Mouse (Mus musculus): ENCODE measurements around the gene Slc35e2. TPM values are rescaled to one million over a fixed set of nuclear protein-coding genes. Genes with fewer than 3 reads are reported as not detected.

Gene Slc35e2
- total and polyA plus RNA-seq, 3 experiments: 2.3 to 34.4 (median 23.3) TPM

DNA sequence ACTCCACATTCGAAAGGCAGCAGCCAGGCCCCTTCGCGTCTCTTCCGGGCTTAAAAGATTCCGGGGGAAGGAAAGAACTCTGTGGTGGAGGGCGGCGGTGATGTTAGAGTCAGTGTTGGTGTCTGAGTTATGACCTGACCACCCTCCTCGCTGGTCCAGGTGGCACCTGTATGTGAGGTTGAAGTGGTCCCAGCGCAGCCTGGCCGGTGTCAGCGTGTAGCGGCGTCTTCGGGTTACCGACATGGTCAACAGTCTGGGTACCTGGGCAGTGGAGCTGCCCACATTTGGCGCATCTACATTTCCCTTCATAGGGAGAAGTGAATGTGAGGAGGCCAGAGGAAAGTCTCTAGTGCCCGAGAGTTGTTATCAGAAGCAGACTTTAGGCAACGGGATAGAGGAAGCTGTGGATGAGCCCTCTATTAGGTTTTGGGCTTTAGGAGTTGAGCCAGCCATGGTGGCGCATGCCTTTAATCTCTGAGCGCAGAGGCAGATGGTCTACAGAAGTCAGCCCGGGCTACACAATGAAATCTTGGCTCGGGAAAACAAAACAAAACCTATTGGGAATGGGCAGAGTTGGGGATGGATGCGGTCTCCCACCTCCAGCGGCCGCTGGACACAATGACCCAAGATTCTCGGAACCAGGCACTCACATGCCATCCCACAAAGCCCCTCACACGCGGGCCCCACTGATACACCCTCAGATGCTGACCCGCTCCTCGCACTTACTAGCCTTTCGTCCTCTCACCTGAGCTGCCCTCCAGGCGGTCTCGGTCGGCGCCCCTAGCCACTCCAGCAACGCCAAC, 51.3 kb downstream of the Slc35e2 start:
- TF ChIP-seq POLR2AphosphoS5 (IDR thresholded peaks at IDR 0.05; ENCODE audit: insufficient replicate concordance, low read depth, low read length) (0 out of 2 replicates have a peak, but pooled peaks have one; percentile 56), GATA2 (IDR thresholded peaks at IDR 0.05; ENCODE audit: borderline replicate concordance, low read depth, low read length) (no peak)
- Histone ChIP-seq H3K27me3 (ENCODE audit: insufficient read depth, low read length) (peaks cover 8% of the 10 kb centered on the region; the same call in 1 of the 2 replicates), H3K36me3 (replicated peaks) (peaks cover 91% of the 10 kb centered on the region), H3K9me3 (replicated peaks) (peaks cover 19% of the 10 kb centered on the region), H3K4me3 (ENCODE audit: low read depth, low read length) (no peak overlapping the region), H3K4me1 (ENCODE audit: insufficient read depth, low read depth, low read length) (peaks cover 9% of the 10 kb centered on the region)
- no peak for ATAC-seq (ENCODE audit: extremely low read depth, insufficient number of reproducible peaks, low FRiP score, poor library complexity, severe bottlenecking)
- no peak for DNase-seq (ENCODE audit: low spot score)

GRCm38 (mm10) chr4:155653086-155653450, 51.9 kb downstream of the Slc35e2 start, which contains the start of gene Mmp23:
Gene Mmp23 (minus strand): TSS chr4:155653384.
- Histone ChIP-seq H3K9me3 (replicated peaks) (peaks cover 19% of the 10 kb centered on the region), H3K36me3 (replicated peaks) (peaks cover 90% of the 10 kb centered on the region), H3K27me3 (ENCODE audit: insufficient read depth, low read length) (peaks cover 8% of the 10 kb centered on the region; the same call in 1 of the 2 replicates), H3K4me1 (ENCODE audit: insufficient read depth, low read depth, low read length) (peaks cover 9% of the 10 kb centered on the region), H3K4me3 (ENCODE audit: low read depth, low read length) (no peak within 1 kb of the TSS)
- no peak for DNase-seq (ENCODE audit: low spot score)
- ATAC-seq (ENCODE audit: extremely low read depth, insufficient number of reproducible peaks, low FRiP score, poor library complexity, severe bottlenecking): no peak
- TF ChIP-seq TAL1 (conservative IDR thresholded peaks at IDR 0.05; ENCODE audit: low read depth, low read length): no peak
- TF ChIP-seq GATA1 (IDR thresholded peaks at IDR 0.05; ENCODE audit: borderline replicate concordance, low read length): no peak
- TF ChIP-seq GATA2 (IDR thresholded peaks at IDR 0.05; ENCODE audit: borderline replicate concordance, low read depth, low read length): no peak
- TF ChIP-seq POLR2AphosphoS5 (IDR thresholded peaks at IDR 0.05; ENCODE audit: insufficient replicate concordance, low read depth, low read length): no peak
- no peak for TF ChIP-seq CTCF (IDR thresholded peaks at IDR 0.05; ENCODE audit: low read depth, low read length)

DNA sequence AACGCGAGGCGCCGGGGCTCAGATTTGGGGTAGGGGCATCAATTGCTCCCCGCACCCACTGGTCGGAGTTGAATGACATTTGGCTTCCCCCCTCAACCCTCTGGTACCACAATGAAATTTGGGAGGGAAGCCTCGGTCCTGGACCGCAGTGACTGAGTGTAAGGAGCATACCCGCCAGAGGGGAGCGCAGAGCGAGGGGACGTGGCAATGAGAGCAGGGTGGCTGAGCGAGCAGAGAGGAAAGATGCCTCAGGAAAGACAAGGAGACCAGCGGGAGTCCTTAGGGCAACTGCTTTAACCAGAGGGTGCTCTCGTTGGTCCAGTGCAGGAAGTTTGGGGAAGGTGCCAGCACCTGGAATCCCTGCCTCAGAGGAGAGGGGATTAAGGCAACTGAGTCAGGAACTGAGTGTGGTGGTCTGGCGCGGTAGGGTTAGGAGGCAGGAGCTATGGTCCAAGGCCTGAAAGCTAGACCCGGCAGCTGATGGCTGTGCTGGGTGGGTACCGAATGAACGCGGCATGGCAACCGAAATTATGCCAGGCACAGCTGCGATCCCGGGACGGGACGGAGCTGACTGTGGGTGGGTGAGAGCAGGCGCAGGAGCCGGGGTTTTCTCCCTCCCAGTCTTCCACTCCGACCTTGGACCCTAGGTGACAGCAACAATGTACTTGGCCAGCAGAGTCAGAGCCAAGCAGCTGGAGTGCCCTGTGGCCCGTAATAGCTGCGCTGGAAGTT, 52.4 kb downstream of the Slc35e2 start:
- peaks cover 90% of the 10 kb centered on the region for H3K36me3 ChIP-seq (replicated peaks)
- H3K9me3 ChIP-seq (replicated peaks): peaks cover 19% of the 10 kb centered on the region
- DNase-seq (ENCODE audit: low spot score): no peak
- peaks cover 8% of the 10 kb centered on the region; the same call in 1 of the 2 replicates for H3K27me3 ChIP-seq (ENCODE audit: insufficient read depth, low read length)
- no peak overlapping the region for H3K4me3 ChIP-seq (ENCODE audit: low read depth, low read length)
- no peak for ATAC-seq (ENCODE audit: extremely low read depth, insufficient number of reproducible peaks, low FRiP score, poor library complexity, severe bottlenecking)
- H3K4me1 ChIP-seq (ENCODE audit: insufficient read depth, low read depth, low read length): peaks cover 9% of the 10 kb centered on the region
- TF ChIP-seq GATA1 (IDR thresholded peaks at IDR 0.05; ENCODE audit: borderline replicate concordance, low read length): no peak
- no peak for TF ChIP-seq TAL1 (conservative IDR thresholded peaks at IDR 0.05; ENCODE audit: low read depth, low read length)
- no peak for TF ChIP-seq CTCF (IDR thresholded peaks at IDR 0.05; ENCODE audit: low read depth, low read length)
- TF ChIP-seq POLR2AphosphoS5 (IDR thresholded peaks at IDR 0.05; ENCODE audit: insufficient replicate concordance, low read depth, low read length): no peak; the same call in 1 of the 2 replicates
- no peak for TF ChIP-seq GATA2 (IDR thresholded peaks at IDR 0.05; ENCODE audit: borderline replicate concordance, low read depth, low read length)

DNA sequence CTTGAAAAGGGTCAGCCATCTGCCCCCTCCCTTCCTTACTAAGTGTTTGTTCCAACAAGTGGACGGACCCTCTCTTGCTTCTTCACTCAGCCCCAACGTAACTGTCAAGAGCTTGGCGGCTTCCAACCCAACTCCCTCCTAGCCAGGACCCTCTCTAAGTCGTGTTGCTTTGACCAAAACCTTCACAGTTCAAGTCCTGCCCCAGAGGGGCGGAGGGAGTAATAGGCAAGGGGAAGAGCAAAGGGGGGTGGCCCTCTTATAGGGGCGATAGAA, 52.9 kb downstream of the Slc35e2 start:
- peaks cover 90% of the 10 kb centered on the region for H3K36me3 ChIP-seq (replicated peaks)
- H3K4me1 ChIP-seq (ENCODE audit: insufficient read depth, low read depth, low read length): peaks cover 9% of the 10 kb centered on the region
- peaks cover 19% of the 10 kb centered on the region for H3K9me3 ChIP-seq (replicated peaks)
- TF ChIP-seq GATA1 (IDR thresholded peaks at IDR 0.05; ENCODE audit: borderline replicate concordance, low read length) (no peak), POLR2AphosphoS5 (IDR thresholded peaks at IDR 0.05; ENCODE audit: insufficient replicate concordance, low read depth, low read length) (no peak), TAL1 (conservative IDR thresholded peaks at IDR 0.05; ENCODE audit: low read depth, low read length) (no peak), GATA2 (IDR thresholded peaks at IDR 0.05; ENCODE audit: borderline replicate concordance, low read depth, low read length) (no peak), CTCF (IDR thresholded peaks at IDR 0.05; ENCODE audit: low read depth, low read length) (no peak)
- H3K27me3 ChIP-seq (ENCODE audit: insufficient read depth, low read length): peaks cover 8% of the 10 kb centered on the region; the same call in 1 of the 2 replicates
- DNase-seq (ENCODE audit: low spot score): no peak
- no peak for ATAC-seq (ENCODE audit: extremely low read depth, insufficient number of reproducible peaks, low FRiP score, poor library complexity, severe bottlenecking)
- H3K4me3 ChIP-seq (ENCODE audit: low read depth, low read length): no peak overlapping the region

GRCm38 (mm10) chr4:155654456-155655298, 53.5 kb downstream of the Slc35e2 start:
- TF ChIP-seq CTCF (IDR thresholded peaks at IDR 0.05; ENCODE audit: low read depth, low read length): no peak
- no peak for TF ChIP-seq TAL1 (conservative IDR thresholded peaks at IDR 0.05; ENCODE audit: low read depth, low read length)
- no peak for TF ChIP-seq GATA1 (IDR thresholded peaks at IDR 0.05; ENCODE audit: borderline replicate concordance, low read length)
- no peak for TF ChIP-seq POLR2AphosphoS5 (IDR thresholded peaks at IDR 0.05; ENCODE audit: insufficient replicate concordance, low read depth, low read length)
- TF ChIP-seq GATA2 (IDR thresholded peaks at IDR 0.05; ENCODE audit: borderline replicate concordance, low read depth, low read length): no peak
- H3K9me3 ChIP-seq (replicated peaks): peaks cover 19% of the 10 kb centered on the region
- peaks cover 9% of the 10 kb centered on the region for H3K4me1 ChIP-seq (ENCODE audit: insufficient read depth, low read depth, low read length)
- no peak for DNase-seq (ENCODE audit: low spot score)
- H3K27me3 ChIP-seq (ENCODE audit: insufficient read depth, low read length): peaks cover 8% of the 10 kb centered on the region; the same call in 1 of the 2 replicates
- no peak overlapping the region; the same call in 1 of the 2 replicates for H3K4me3 ChIP-seq (ENCODE audit: low read depth, low read length)
- peaks cover 90% of the 10 kb centered on the region for H3K36me3 ChIP-seq (replicated peaks)
- ATAC-seq (ENCODE audit: extremely low read depth, insufficient number of reproducible peaks, low FRiP score, poor library complexity, severe bottlenecking): no peak

Data from G1E (cell line).